Mouse (Mus musculus): ENCODE data around the gene Ifna1.

GRCm38 (mm10) chr4:88830523-88830922 is 19.4 kb upstream of the Ifna1 start:
- TF ChIP-seq CTCF (IDR thresholded peaks at IDR 0.05; ENCODE audit: insufficient read depth, low read length) (0 out of 2 replicates have a peak, but pooled peaks have one; percentile 7), POLR2A (IDR thresholded peaks at IDR 0.05; ENCODE audit: borderline replicate concordance, extremely low read depth, low read depth, low read length) (no peak)
